Mouse (Mus musculus): Measurements from ENCODE around the gene Gm47995. TPM values are rescaled to one million over a fixed set of nuclear protein-coding genes. Genes with fewer than 3 reads are reported as not detected.

The Gm47995 gene
- not detected for total RNA-seq (2023)

DNA sequence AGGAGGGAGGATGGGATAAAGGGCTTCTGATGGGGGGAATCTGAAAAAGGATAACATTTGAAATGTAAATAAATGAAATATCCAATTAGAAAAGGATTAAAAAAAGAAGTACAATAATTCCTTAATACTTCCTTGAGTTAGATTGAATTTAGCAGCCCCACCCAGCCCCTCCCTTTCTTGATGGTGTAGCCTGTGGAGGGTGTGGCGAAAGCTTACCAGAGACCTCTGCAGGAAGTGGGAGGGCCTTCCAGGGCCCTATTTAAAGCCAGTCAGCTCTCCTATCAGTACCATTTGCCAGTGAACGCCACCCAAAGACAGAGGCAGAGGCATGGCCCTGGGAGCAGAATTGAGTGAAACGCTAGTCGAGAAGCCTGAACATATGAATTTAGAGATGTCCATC, at the start of gene Gm47995:
TSS of gene Gm47995 (plus strand) at position 329 of the 400 bp plus-strand sequence.

DNA sequence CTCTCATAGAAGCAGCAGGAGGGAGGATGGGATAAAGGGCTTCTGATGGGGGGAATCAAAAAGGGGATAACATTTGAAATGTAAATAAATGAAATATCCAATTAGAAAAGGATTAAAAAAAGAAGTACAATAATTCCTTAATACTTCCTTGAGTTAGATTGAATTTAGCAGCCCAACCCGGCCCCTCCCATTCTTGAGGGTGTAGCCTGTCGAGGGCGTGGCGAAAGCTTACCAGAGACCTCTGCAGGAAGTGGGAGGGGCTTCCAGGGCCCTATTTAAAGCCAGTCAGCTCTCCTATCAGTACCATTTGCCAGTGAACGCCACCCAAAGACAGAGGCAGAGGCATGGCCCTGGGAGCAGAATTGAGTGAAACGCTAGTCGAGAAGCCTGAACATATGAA, 16.0 kb upstream of the Gm47995 start, which contains the start of gene Gm47985:
TSS of gene Gm47985 (plus strand) at position 272 of the 400 bp plus-strand sequence.

DNA sequence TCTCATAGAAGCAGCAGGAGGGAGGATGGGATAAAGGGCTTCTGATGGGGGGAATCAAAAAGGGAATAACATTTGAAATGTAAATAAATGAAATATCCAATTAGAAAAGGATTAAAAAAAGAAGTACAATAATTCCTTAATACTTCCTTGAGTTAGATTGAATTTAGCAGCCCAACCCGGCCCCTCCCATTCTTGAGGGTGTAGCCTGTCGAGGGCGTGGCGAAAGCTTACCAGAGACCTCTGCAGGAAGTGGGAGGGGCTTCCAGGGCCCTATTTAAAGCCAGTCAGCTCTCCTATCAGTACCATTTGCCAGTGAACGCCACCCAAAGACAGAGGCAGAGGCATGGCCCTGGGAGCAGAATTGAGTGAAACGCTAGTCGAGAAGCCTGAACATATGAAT, 6.2 kb upstream of the Gm47995 start, which contains the start of gene Gm8947:
TSS of gene Gm8947 (plus strand) at position 302 of the 400 bp plus-strand sequence.

DNA sequence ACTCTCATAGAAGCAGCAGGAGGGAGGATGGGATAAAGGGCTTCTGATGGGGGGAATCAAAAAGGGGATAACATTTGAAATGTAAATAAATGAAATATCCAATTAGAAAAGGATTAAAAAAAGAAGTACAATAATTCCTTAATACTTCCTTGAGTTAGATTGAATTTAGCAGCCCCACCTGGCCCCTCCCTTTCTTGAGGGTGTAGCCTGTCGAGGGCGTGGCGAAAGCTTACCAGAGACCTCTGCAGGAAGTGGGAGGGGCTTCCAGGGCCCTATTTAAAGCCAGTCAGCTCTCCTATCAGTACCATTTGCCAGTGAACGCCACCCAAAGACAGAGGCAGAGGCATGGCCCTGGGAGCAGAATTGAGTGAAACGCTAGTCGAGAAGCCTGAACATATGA, 5.6 kb downstream of the Gm47995 start, which contains the start of gene 3110040M04Rik:
TSS of gene 3110040M04Rik (plus strand) at position 304 of the 400 bp plus-strand sequence.

DNA sequence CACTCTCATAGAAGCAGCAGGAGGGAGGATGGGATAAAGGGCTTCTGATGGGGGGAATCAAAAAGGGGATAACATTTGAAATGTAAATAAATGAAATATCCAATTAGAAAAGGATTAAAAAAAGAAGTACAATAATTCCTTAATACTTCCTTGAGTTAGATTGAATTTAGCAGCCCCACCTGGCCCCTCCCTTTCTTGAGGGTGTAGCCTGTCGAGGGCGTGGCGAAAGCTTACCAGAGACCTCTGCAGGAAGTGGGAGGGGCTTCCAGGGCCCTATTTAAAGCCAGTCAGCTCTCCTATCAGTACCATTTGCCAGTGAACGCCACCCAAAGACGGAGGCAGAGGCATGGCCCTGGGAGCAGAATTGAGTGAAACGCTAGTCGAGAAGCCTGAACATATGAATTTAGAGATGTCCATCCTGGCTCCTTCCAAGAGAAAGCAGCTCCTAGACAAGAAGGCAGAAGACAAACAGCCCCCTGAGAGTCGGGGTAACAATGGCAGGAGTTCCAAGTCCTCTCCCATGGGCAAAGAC, 11.6 kb downstream of the Gm47995 start, which contains the start of gene Gm47996:
TSS of gene Gm47996 (plus strand) at position 308 of the 532 bp plus-strand sequence.

Other genes starting within 250 kb of the Gm47995 start
- under 1 TPM in 1 of 2 experiments, not detected in 1; 0.06 TPM for gene Hmcn1, start 205.0 kb upstream of the Gm47995 start, total RNA-seq (2023)
- gene Gm47985, start 15.9 kb upstream of the Gm47995 start, total RNA-seq (2023) = not detected
- not detected for gene Gm8947, start 6.1 kb upstream of the Gm47995 start, total RNA-seq (2023)
- not detected for gene 3110040M04Rik, start 5.7 kb downstream of the Gm47995 start, total RNA-seq (2023)
- gene Gm47996, start 11.7 kb downstream of the Gm47995 start, total RNA-seq (2023) = not detected
- gene Ivns1abp, start 146.0 kb downstream of the Gm47995 start, total RNA-seq (2023) = 100 to 1,000 TPM; 203 to 204 TPM
- gene Swt1, start 230.0 kb downstream of the Gm47995 start, total RNA-seq (2023) = 10 to 100 TPM; 42.7 to 49.1 TPM
- 10 to 100 TPM; 32.3 to 40.0 TPM for gene Trmt1l, start 230.1 kb downstream of the Gm47995 start, total RNA-seq (2023)